Mouse (Mus musculus) gastrocnemius, postnatal 10 days (tissue): Measurements from ENCODE around the gene Nr2f2. TPM values are rescaled to one million over a fixed set of nuclear protein-coding genes. Genes with fewer than 3 reads are reported as not detected.

Experiments used
- DNase-seq: peaks from one replicate; pipeline ENCODE4 v3.0.0; 2021; ENCODE audit warnings: mixed read lengths
- total RNA-seq, 2 experiments: library from RNA; stranded (reverse); gene quantifications; 2 replicates each; pipeline ENCODE4 v1.2.3; 2021

Nr2f2 gene
- total RNA-seq, 2 experiments from 2014 or later, result 32.7 to 39.2 TPM

DNA sequence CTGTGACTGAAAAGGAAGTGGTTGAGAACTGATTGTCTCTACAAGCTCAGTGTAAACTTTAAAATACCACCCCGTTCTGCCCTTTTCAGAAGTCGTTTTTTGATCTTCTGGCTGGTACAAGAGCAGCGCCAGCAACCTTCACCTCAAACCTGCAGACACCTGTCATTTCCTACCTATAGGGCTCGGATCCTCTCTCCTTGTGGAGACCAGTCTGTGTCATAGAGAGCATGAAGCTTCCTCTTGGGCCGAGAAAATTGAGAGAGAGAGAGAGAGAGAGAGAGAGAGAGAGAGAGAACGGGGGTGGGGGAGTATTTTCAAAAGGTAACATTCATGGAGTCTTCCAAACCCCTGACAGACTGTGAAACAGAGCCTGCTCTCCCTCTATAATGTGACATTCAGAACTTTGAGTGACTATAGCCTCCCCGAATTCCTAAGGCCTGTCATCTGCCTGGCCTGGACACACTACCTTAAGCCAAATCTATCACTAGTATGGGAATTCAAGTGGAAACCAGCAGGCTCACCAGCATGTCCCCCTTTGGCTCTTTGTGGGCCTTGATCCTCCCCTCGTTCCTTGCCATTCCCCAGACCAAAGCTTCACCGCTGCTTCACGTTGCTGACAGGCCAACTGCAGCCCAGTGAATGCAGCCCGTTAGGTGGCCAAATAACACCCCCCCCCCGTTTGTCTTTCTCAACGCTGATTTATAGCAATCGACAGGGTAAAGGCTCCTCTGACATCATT is 33.4 kb downstream of the Nr2f2 start:
- DNase-seq, result no peak

DNA sequence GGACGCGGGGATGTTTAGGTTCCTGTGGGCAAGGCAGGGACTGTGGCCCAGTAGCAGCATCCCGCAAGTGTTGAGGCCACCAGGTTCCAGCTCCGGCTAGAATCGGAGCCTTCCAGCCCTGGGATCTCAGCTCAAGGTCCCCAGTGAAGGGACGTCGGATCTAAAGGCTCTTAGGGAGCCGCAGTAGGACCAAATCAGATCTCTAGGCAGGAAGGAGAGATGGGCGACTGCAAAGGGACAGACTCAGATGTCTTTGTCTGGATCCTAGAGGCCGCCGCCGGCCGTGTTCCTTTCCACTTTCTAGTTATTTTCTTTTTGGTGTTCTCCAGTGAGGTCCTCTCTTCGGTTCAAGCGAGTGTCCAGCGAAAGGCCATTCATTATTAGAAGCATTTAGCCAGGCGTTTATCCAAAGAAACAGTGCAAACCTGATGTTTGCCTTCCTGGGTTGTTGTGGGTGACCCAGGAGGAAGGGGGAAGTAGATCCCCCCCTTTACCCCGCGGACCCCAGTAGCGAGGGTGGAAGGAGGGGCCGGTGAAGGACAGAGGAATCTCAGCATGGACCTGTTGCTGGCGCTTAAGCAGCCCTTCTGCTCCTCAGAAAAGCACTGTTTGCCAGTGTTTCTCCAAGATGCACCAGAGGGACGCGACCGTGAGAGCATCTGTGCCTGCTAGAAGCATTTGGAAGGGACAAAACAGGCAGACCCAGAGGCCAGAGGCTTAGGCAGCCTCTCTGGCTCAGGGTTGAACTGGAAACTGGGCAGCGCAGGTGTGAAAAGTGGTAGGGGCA is 34.3 kb downstream of the Nr2f2 start:
- DNase-seq, result no peak

DNA sequence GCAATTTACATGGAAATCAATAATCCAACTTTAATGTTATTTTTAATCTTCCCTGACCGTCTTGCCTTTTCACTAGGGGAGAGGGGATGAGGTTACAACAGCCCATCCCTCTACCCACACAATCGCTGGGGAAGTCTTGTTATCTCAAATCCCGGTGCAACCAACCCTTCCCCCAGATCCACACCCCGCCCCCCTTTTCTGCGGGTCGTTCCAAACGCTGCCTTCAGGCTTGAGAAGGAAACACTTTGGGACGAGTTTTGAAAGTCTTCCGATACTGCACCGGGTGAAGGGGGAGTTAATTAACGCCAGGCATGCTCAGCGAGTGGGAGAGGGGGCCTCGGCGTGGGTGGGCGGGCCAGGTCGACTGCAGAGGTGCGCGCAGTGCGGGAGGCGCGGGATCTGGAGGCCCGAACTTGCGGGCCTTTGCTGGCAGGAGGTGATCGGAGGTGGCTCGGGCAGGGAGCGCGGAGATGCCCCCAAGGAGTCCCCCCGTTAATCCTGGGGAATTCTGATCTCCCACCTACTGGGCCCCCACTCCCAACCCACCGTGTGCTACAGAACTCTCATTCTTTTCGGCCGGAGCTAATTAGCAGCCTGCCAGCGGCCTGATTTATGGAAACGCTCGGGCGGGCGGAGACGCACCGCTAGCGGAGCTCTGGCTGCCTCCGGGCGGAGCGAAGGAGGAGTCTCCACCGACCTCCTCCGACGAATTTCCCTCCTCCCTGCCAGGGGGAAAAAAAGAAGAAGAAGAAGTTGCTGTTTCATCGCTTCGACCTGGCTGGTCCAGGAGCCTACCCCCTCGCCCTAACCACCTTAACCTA is 35.1 kb downstream of the Nr2f2 start:
- DNase-seq, result peak; percentile 35

DNA sequence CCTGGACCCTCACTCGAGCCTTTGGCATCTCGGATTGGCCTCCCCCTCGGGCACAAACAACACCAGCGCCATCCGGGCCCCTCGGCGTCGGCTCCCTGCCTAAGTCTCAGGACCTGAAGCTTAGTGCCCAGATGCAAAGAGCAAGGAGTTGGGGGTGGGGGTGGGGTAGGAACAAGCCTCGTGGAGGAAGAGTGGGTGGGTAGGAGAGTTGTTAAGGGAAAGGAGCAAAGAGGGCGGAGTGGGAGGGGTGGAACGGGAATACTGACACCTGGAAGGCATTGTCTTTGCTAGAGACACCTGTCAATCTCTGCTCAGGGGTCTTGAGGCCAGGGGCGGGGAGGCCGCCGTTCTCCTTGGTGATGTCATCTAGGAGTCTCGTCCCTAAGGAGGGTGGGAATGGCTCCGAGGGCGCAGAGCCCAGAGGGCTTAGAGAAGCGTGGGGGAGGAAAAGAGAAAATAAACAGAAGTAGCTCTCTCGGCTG is 35.7 kb downstream of the Nr2f2 start:
- DNase-seq, result no peak

DNA sequence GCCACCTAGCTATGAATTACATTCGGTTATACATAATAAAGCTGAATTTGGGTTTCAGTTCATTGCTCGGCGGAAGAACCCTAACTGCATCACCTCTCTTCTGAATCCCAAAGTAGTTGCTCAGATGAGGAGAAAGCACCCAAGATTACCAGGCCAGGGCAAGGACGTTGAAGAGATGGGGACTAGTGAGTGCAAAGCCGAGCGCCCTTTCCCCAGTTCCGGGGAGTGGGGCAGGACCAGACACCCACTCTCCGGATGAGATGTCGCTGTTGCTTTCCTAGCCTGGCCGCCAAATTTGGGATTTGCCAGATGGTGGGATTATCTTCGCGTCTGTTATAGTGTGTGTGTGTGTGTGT is 36.4 kb downstream of the Nr2f2 start:
- no peak for DNase-seq

DNA sequence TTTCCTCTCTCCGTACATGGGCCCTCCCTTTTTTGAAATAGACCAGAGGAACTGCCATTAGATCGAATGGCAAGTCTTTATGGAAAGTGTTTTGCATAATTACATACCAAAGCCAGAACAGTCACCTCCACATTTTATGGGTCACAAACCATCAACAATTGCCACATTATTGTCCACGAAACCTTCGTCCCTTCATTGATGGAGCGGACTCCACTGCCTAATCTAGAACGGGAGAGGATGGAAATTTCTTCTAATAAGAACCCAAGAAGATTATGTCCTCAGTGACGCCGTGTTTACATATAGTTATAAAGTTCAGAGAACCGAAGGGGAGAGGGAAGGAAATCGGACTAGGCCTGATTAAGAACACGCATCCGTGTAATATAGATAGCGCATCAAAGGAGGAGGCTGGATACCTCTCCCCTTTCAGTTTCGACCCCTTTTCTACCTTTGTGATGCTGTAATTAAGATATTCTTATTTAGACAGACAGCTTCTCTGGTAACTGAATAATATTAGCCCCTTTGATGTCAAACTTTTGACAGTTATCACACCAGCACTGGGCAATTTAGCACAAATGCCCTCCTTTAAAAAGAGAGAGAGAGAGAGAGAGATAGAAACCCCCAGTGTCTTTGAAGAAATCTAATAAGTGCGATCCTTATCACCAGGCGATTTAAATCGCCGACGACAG is 36.9 kb downstream of the Nr2f2 start:
- DNase-seq, result no peak

DNA sequence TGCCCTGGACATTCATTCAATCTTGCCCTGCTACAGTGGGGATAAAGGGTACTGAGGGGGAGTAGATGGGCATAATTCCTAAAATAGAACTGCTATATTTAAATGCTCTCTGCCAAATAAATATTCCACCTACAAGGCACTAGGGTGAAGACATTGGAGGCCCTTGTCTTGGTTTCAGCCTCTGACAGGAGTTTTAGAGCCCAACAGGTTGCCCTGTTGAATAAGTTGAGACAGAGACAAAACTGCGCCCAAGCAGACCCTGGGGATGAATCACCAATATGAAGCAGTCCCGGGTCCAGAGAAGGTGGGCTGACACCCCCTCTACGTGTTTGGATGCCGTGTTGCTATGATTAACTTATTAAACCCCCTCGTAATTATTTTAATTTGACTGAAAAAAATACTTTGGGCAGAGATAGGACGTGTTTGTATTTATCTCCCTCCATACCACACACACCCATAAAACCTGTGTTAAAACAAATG is 37.5 kb downstream of the Nr2f2 start:
- no peak for DNase-seq

DNA sequence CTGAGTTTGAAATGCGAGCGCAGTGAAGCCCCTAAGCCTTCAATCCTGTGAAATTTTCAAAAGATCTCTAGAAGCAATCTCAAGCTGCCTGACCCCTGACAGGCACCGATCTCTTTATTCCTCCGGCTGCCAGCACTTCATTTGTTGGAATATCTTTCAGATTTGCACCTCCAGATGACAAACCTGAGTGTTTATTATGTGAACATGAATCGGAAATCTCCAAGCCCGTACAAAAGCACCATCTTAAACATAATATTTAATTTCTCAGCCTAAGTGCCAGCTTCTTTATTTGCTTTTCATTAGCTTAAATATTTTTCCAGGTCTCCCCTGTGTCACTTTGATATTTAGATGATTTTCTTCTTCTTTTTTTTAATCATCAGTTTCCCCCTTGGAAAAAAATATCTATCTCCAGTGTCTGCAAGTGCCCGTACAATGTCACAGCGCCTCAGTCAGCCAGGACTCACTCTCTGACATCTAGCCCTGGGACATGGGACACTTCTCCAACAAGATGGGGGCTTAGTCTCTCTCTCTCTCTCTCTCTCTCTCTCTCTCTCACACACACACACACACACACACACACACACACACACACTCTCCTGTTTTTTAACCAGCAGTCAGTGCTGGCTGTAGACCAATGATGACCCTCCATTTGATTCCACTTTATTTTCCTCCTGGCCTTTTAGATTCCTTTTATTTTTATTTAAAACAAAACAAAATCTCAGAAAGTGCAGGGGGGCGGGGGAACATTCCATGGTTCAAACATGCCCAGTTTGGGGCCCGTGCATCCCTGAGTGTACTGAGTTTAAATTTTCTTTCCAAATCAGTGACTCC is 38.1 kb downstream of the Nr2f2 start:
- no peak for DNase-seq

DNA sequence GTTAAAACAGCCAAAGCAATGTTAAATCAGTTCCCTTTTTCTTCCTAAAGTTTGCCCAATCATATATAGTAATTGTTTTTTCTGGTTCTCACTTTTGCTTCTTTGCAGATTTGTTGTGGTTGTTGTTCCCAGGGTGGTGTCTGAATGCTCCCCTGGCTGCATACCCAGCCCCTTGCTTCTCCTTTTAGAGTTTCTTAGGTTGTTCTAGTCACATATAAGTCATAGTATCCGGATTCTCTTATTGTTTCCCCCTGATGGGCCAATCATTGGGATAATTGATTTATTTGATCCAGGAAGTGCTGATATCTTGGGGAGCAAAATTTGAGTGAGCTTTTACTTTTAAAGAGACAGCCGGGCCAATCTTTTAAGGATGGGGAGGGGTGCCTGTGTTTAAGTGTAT is 39.3 kb downstream of the Nr2f2 start:
- DNase-seq, result no peak

DNA sequence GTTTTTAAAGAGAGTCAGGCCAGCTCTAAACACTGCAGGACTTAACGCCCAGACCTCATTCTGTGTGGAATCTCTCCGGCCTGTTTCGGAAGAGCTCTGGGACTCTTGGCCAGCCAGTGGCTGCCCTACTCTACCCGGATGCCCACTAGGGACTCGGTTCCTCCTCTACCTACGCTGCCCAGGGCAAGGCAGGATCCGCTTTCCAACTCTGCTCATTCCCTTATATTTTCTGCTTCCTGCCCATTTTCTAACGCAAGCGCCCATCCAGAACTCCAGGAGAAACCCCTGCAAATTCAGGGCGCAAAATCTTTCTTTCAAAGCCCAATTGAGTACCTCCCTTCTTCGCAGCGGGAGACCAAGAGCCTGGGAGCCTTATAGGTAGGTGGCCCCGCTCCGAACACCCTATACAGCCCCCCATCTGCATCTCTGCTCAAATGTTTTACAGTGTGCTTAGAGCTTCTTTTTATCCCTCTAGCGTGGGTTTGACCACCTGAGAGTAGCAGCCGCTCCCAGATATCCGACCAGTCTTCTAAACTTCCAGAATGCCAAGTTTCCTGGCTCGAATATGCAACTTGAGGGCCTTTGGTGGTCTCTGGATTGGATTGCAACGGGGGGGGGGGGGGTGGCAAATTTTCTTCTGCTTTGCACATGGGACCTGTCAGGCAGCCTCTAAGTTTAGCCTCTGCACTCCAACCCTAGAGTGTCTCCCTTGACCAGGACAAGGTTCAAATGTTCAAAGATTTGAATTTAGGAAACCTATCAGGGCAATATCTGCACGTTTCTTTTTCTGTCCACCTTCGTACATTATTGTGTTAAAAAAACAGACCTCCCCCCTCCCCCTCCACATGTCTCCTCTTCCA is 40.1 kb downstream of the Nr2f2 start:
- no peak for DNase-seq

DNA sequence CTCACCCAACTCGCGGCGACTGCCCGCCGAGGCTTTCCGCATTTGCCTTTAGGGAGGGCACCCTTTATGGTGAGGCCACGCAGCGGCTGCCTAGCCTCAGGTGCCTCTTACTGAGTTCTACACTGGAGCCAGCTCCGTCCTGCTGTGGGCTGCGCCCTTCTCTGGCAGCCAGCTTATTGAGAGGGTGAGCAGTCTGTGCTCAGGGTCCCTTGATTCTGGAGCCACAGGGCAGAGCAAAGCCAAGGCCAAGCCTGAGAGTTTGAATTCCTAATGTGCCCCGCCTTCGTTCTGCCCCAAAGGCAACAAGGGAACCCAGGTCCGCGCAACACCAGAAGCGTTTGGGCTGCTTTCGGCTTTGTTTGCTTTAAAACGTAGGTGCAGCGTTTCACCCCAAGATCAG is 41.2 kb downstream of the Nr2f2 start:
- DNase-seq, result no peak

DNA sequence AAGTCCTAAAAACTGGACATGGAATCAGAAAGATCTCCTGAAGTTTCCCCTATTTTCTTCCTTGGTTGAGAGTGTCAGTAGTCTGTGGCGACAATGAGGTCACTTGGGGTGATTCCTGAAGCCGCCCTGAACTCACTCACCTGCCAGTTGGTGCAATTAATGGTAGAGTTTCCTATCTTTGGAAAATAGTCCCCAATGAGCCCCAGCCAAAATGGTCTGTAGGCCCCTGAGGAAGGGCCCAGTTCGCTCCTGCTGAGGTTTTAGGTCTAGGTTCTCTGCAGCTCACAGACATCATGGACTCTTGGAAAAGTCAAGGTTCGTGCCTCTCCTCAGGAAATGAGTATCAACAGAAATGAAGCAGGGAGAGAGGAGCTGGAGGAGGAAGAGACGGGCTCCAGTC is 42.0 kb downstream of the Nr2f2 start:
- DNase-seq, result no peak

DNA sequence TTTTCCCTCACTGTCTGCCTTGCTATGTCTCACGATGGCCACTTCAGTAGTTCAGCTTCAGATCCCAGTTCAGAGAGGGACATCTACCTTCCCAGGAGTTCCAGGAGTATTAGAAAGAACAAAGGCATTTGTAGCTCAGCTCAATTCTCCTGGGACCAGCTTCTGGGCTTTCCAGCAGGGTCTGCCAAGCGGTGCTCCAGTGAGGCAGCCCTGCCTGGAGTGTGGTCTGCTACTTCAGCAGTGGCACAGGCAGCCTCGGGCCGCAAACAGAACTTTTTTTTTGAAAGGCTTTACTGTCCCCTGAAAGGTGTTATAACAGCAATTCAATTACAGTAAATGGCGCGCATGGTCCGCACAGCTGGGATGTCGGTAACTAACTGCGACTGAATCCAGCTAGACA is 42.5 kb downstream of the Nr2f2 start:
- no peak for DNase-seq

DNA sequence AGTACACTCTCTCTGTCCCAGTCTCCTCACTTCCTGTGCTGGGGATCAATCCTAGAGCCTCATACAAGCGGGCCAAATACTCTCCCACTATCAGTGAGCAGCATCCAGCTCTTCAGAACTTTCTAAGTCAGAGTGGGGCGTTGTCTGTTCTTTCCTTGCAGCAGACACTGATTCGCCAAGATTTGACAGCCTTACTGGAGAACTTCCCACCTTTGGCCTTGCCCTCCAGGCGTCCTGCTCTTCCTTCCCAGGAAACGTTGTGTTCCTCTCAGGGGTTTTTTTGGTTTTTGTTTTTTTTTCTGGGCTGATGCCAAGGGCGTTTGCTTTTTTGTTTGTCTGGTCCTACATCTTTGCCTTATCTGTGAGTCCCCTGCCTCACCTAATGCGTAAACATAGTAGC is 60.8 kb downstream of the Nr2f2 start:
- no peak for DNase-seq

DNA sequence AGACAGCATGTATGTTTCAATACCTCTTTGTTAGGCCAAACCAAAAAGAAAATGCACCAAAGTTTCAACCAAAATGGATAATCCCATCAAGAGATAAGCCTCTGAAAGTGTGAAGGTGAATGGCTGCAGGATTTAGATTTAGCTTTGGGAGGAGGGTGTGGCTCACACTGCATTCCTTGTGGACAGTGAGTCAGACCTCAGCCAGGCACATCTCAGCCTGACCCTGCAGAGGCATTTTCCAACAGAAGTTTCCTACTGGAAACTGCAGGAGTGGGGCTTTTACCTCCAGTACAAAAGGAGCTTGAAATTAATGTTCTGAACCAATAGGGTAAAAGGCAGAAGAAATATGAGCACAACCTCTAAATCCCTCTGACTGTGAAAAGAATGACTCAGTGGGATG is 62.1 kb downstream of the Nr2f2 start:
- DNase-seq, result no peak
